Mouse (Mus musculus) forebrain, embryonic 12.5 days (tissue): Measurements from ENCODE around the gene Nupr1. TPM values are rescaled to one million over a fixed set of nuclear protein-coding genes. Genes with fewer than 3 reads are reported as not detected.
"Not testable (repeated sequence)": the region's sequence is repeated elsewhere in the genome, so short reads cannot be mapped to it uniquely, and the experiment has no call there.

Experiments
- ATAC-seq: fragments of 200-750 bp; cut with Nextera tagmentation; 2 replicates; pipeline ENCODE4 v1.8.0; 2017; ENCODE audit warnings: moderate TSS enrichment; ENCODE audit not compliant: low FRiP score
- H3K27ac ChIP-seq: fragments of 300-500 bp; sonication (generic); 2 replicates; pipeline ENCODE4 v1.5.1; 2016; ENCODE audit warnings: mild to moderate bottlenecking
- H3K27me3 ChIP-seq: fragments of 300-500 bp; sonication (generic); 2 replicates; pipeline ENCODE4 v1.6.1; 2016; ENCODE audit warnings: mild to moderate bottlenecking
- H3K36me3 ChIP-seq: fragments of 300-500 bp; sonication (generic); replicated peaks from 2 replicates; pipeline ENCODE4 v1.6.1; 2016; ENCODE audit warnings: mild to moderate bottlenecking
- H3K4me1 ChIP-seq: fragments of 300-500 bp; sonication (generic); 2 replicates; pipeline ENCODE4 v1.6.1; 2016
- H3K4me2 ChIP-seq: fragments of 300-500 bp; sonication (generic); 2 replicates; pipeline ENCODE4 v1.6.1; 2016; ENCODE audit warnings: mild to moderate bottlenecking, moderate library complexity
- H3K4me3 ChIP-seq: fragments of 300-500 bp; sonication (generic); replicated peaks from 2 replicates; pipeline ENCODE4 v1.5.1; 2016; ENCODE audit warnings: mild to moderate bottlenecking
- H3K9ac ChIP-seq: fragments of 300-500 bp; sonication (generic); 2 replicates; pipeline ENCODE4 v1.6.1; 2016; ENCODE audit warnings: mild to moderate bottlenecking
- H3K9me3 ChIP-seq: fragments of 300-500 bp; sonication (generic); 2 replicates; pipeline ENCODE4 v1.6.1; 2016
- WGBS: fragments of 180-500 bp; shearing (Covaris S2); methylation state at CpG from one replicate; pipeline ENCODE4 v1.1.7; 2016; 5-methylcytosine and 5-hydroxymethylcytosine counted together
- polyA plus RNA-seq: library from polyadenylated mRNA; unstranded; fragments of >200 nt; fragmentation: Nextera tagmentation; extraction: Ambion mirVana; gene quantifications from 2 replicates; pipeline ENCODE4 v1.2.1, GENCODE M21; 2016

The Nupr1 gene
- polyA plus RNA-seq, 1 experiment from 2014 or later, result 3.8 TPM

GRCm38 (mm10) chr7:126659771-126660170, 29.1 kb upstream of the Nupr1 start:
- Histone ChIP-seq H3K9me3 (no peaks in the 10 kb centered on the region), H3K4me2 (no peak overlapping the region), H3K27me3 (no peaks in the 10 kb centered on the region), H3K4me3 (no peak overlapping the region), H3K4me1 (no peaks in the 10 kb centered on the region), H3K36me3 (peaks cover 5% of the 10 kb centered on the region), H3K27ac (no peak overlapping the region), H3K9ac (no peak overlapping the region)
- ATAC-seq, result no peak
- 85% methylated on average over 3 of the region's 3 CpGs for WGBS

- H3K9ac ChIP-seq, result no peak overlapping the region
- no peaks in the 10 kb centered on the region for H3K9me3 ChIP-seq
- H3K4me2 ChIP-seq, result no peak overlapping the region
- H3K4me1 ChIP-seq, result no peaks in the 10 kb centered on the region
- no peaks in the 10 kb centered on the region for H3K27me3 ChIP-seq
- no peak for ATAC-seq
- H3K36me3 ChIP-seq, result no peaks in the 10 kb centered on the region
- 86% methylated on average over 1 of the region's 1 CpGs for WGBS
- no peak overlapping the region for H3K4me3 ChIP-seq
- H3K27ac ChIP-seq, result no peak overlapping the region
These were observed 26.9 kb upstream of the Nupr1 start for GRCm38 (mm10) chr7:126657522-126657921.

- H3K27me3 ChIP-seq, result no peaks in the 10 kb centered on the region
- no peaks in the 10 kb centered on the region for H3K36me3 ChIP-seq
- H3K4me3 ChIP-seq, result no peak overlapping the region
- no peak overlapping the region for H3K27ac ChIP-seq
- no peak overlapping the region for H3K4me2 ChIP-seq
- H3K4me1 ChIP-seq, result no peaks in the 10 kb centered on the region
- 95% methylated on average over 3 of the region's 3 CpGs for WGBS
- no peaks in the 10 kb centered on the region for H3K9me3 ChIP-seq
- H3K9ac ChIP-seq, result no peak overlapping the region
- ATAC-seq, result no peak
These were observed 25.0 kb upstream of the Nupr1 start for GRCm38 (mm10) chr7:126655695-126656094.

DNA sequence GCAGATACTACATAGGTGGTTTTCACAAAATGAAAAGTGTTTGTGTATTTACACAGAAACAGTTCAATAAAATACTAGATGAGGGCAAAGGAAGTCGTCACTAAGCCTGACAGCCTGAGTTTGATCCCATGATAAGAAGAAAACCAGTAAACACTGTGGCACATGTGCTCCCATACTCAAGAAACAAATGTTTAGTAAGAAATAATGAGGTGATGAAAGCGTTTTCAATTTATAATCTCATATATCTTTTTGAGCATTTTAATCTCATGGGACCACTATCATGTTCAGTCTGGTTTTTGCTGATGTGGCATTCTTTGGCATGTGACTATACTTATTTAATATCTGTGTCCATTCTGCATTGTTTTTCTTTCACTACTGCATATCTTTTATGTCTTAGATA, 23.3 kb upstream of the Nupr1 start:
- Histone ChIP-seq H3K36me3 (no peaks in the 10 kb centered on the region), H3K4me2 (no peak overlapping the region), H3K9ac (no peak overlapping the region), H3K27me3 (no peaks in the 10 kb centered on the region), H3K4me1 (peaks cover 10% of the 10 kb centered on the region), H3K27ac (no peak overlapping the region), H3K9me3 (no peaks in the 10 kb centered on the region), H3K4me3 (no peak overlapping the region)
- WGBS, result 88% methylated on average over 2 of the region's 2 CpGs
- no peak for ATAC-seq

GRCm38 (mm10) chr7:126650852-126651251, 20.2 kb upstream of the Nupr1 start:
- no peak for ATAC-seq
- Histone ChIP-seq H3K36me3 (no peaks in the 10 kb centered on the region), H3K27ac (no peak overlapping the region), H3K4me1 (peaks cover 10% of the 10 kb centered on the region), H3K9me3 (no peaks in the 10 kb centered on the region), H3K27me3 (no peaks in the 10 kb centered on the region), H3K4me3 (no peak overlapping the region), H3K4me2 (no peak overlapping the region), H3K9ac (no peak overlapping the region)
- WGBS, result 91% methylated on average over 2 of the region's 2 CpGs

DNA sequence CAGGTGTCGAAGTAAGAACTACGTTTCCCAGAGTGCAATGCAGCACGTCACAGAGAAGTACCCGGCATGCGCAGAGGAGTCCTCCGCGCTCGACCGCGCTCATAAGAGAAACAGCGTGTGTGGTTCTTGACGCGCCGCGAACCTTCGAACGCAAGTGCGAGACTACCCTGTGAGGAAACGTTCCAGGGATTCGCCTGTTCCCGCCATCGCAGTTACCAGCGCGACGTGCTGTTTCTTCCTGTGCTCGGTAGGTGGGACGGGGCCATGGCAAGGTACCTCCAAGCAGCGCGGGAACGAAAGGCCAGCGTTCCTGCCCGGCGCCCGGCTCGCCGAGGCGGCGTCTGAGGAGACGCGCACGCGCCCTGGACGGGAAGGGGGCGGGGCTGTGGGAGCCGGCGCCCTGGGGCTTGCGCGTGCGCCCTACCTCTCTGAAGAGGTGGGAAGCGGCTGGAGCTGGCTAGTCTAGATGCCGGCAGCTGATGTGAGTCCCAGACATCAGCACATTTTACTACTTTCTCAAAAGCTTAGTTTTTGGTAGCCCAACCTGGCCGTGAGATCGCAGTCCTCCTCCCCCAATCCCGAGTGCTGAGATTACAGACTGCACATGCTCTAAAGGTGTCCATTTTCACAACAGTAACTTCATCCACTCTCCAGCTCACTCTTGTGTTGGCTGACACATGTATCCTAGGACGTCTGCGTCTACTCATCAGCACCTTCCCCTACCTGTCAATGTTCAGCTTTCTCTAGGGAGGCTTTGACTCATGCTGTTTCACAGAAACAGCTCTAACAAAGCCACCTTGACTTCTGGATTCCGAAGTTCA, 18.8 kb upstream of the Nupr1 start, which contains the start of gene Sgf29:
Gene Sgf29 (plus strand): TSS at position 79 of the 821 bp plus-strand sequence.
- peak within 1 kb of the TSS; percentile 70 for H3K9ac ChIP-seq
- H3K27me3 ChIP-seq, result no peaks in the 10 kb centered on the region
- peak within 1 kb of the TSS; percentile 81 for H3K4me2 ChIP-seq
- H3K9me3 ChIP-seq, result no peaks in the 10 kb centered on the region
- no peaks in the 10 kb centered on the region for H3K36me3 ChIP-seq
- peak within 1 kb of the TSS; percentile 92 for H3K27ac ChIP-seq
- ATAC-seq, result peak; percentile 98
- peak within 1 kb of the TSS; percentile 59 for H3K4me3 ChIP-seq
- peaks cover 10% of the 10 kb centered on the region for H3K4me1 ChIP-seq
- WGBS, result 1% methylated on average over 57 of the region's 57 CpGs

DNA sequence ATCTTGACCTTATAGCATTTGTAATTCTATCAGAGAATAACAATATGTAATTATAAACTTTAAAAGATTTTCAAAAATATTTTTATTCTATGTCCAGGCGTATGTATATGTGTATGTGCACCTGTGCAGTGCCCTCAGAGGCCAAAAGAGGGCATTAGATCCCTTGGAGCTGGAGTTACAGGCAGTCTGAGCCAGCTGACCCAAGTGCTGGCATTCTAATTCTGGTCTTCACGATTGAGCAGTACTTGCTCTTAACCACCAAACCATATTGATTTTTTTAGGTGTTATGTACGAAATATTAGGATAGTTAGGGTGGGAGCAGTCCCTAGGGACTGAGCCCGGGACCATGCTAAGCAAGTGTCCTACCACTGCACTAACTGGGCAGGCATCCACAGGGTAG, 17.8 kb upstream of the Nupr1 start:
- Histone ChIP-seq H3K4me1 (peaks cover 10% of the 10 kb centered on the region), H3K4me3 (0 out of 2 replicates have a peak overlapping the region, but pooled peaks have one; percentile 59), H3K27me3 (no peaks in the 10 kb centered on the region), H3K27ac (no peak overlapping the region), H3K9ac (peak overlapping the region; percentile 70; the same call in 1 of the 2 replicates), H3K9me3 (no peaks in the 10 kb centered on the region), H3K4me2 (peak overlapping the region; percentile 81), H3K36me3 (no peaks in the 10 kb centered on the region)
- WGBS, result 81% methylated on average over 4 of the region's 4 CpGs
- ATAC-seq, result no peak

GRCm38 (mm10) chr7:126645708-126646107, 15.0 kb upstream of the Nupr1 start:
- H3K9ac ChIP-seq, result no peak overlapping the region
- no peak overlapping the region for H3K27ac ChIP-seq
- H3K27me3 ChIP-seq, result no peaks in the 10 kb centered on the region
- no peak for ATAC-seq
- no peaks in the 10 kb centered on the region for H3K36me3 ChIP-seq
- no peak overlapping the region for H3K4me2 ChIP-seq
- H3K4me3 ChIP-seq, result no peak overlapping the region
- peaks cover 10% of the 10 kb centered on the region for H3K4me1 ChIP-seq
- 72% methylated on average over 5 of the region's 5 CpGs for WGBS
- H3K9me3 ChIP-seq, result no peaks in the 10 kb centered on the region

DNA sequence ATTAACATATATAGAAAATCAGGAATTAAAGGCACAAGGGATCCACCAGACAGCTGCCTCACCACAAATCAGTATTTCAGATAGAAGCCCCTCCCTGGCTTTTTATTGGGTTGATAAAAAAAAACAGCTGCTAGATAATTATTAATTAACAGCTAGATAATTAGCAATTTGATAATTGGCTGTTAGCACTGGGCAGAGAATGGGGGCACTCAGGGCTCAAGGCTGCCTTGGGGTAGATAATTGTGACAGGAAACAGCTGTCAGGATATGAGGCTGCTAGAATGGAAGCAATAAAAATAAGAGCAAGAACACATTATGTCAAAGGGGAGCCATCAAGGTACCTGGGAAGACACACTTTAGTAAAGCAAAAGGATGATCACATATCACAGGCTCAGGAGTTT, 14.3 kb upstream of the Nupr1 start:
- no peaks in the 10 kb centered on the region for H3K27me3 ChIP-seq
- H3K9ac ChIP-seq, result no peak overlapping the region
- peaks cover 3% of the 10 kb centered on the region for H3K4me1 ChIP-seq
- no peak for ATAC-seq
- H3K4me3 ChIP-seq, result no peak overlapping the region
- no peaks in the 10 kb centered on the region for H3K36me3 ChIP-seq
- H3K27ac ChIP-seq, result no peak overlapping the region
- H3K9me3 ChIP-seq, result no peaks in the 10 kb centered on the region
- no peak overlapping the region for H3K4me2 ChIP-seq

GRCm38 (mm10) chr7:126644345-126644744, 13.7 kb upstream of the Nupr1 start:
- WGBS, result 81% methylated on average over 3 of the region's 3 CpGs

DNA sequence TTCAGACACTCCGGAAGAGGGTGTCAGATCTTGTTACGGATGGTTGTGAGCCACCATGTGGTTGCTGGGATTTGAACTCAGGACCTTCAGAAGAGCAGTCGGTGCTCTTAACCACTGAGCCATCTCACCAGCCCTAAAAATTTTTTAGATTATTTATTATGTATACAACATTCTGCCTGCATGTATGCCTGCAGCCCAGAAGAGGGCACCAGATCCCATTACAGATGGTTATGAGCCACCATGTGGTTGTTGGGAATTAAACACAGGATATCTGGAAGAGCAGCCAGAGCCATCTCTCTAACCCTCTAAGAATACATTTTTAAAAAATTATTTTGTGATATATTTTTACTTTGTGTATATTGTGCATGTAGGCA, 12.6 kb upstream of the Nupr1 start:
- not testable (repeated sequence) for H3K27ac ChIP-seq, ATAC-seq, H3K9me3 ChIP-seq, H3K4me2 ChIP-seq, H3K36me3 ChIP-seq, H3K4me1 ChIP-seq, H3K9ac ChIP-seq, H3K27me3 ChIP-seq, H3K4me3 ChIP-seq
- WGBS, result 76% methylated on average over 3 of the region's 3 CpGs

More at GRCm38 (mm10) chr7:126644345-126644744, 13.7 kb upstream of the Nupr1 start:
- no peaks in the 10 kb centered on the region for H3K4me1 ChIP-seq
- no peaks in the 10 kb centered on the region for H3K9me3 ChIP-seq
- no peaks in the 10 kb centered on the region for H3K27me3 ChIP-seq
- no peak overlapping the region for H3K4me2 ChIP-seq
- H3K27ac ChIP-seq, result no peak overlapping the region
- no peak overlapping the region for H3K9ac ChIP-seq
- H3K4me3 ChIP-seq, result no peak overlapping the region
- no peaks in the 10 kb centered on the region for H3K36me3 ChIP-seq
- ATAC-seq, result no peak

GRCm38 (mm10) chr7:126642545-126643243, 12.0 kb upstream of the Nupr1 start:
- no peaks in the 10 kb centered on the region for H3K36me3 ChIP-seq
- no peak overlapping the region for H3K9ac ChIP-seq
- no peaks in the 10 kb centered on the region for H3K9me3 ChIP-seq
- no peak overlapping the region for H3K4me3 ChIP-seq
- no peak for ATAC-seq
- 81% methylated on average over 5 of the region's 5 CpGs for WGBS
- no peaks in the 10 kb centered on the region for H3K27me3 ChIP-seq
- H3K4me1 ChIP-seq, result no peaks in the 10 kb centered on the region
- H3K27ac ChIP-seq, result no peak overlapping the region
- H3K4me2 ChIP-seq, result no peak overlapping the region
